Mouse (Mus musculus) adrenal gland, postnatal 14 days (tissue): ENCODE data around the gene Slc35e3. TPM values are rescaled to one million over a fixed set of nuclear protein-coding genes. Genes with fewer than 3 reads are reported as not detected.
A peak's percentile ranks its signal among the peaks of the same experiment; 100 is the strongest.
"Not testable (repeated sequence)": the region's sequence is repeated elsewhere in the genome, so short reads cannot be mapped to it uniquely, and the experiment has no call there.

Experiments used
- DNase-seq: peaks from one replicate; pipeline ENCODE4 v3.0.0; 2021; ENCODE audit warnings: mixed read lengths
- total RNA-seq: library from RNA; stranded (reverse); gene quantifications from 2 replicates; pipeline ENCODE4 v1.2.3, GENCODE M21; 2021

Slc35e3 gene
- total RNA-seq, 1 experiment from 2014 or later: 10.3 TPM

- DNase-seq: no peak
Observed at GRCm38 (mm10) chr10:117749787-117750343, 3.7 kb upstream of the Slc35e3 start.

- no peak for DNase-seq
Observed at GRCm38 (mm10) chr10:117749050-117749686, 3.0 kb upstream of the Slc35e3 start.

GRCm38 (mm10) chr10:117748276-117749049 lies 2.3 kb upstream of the Slc35e3 start:
- DNase-seq: no peak

- no peak for DNase-seq
Observed at GRCm38 (mm10) chr10:117747711-117748110, 1.5 kb upstream of the Slc35e3 start.

- not testable (repeated sequence) for DNase-seq
Observed at GRCm38 (mm10) chr10:117745570-117746296, 432 bp downstream of the Slc35e3 start.

- no peak for DNase-seq
Observed at GRCm38 (mm10) chr10:117743917-117744316, 2.2 kb downstream of the Slc35e3 start.

GRCm38 (mm10) chr10:117743182-117743581 lies 3.0 kb downstream of the Slc35e3 start:
- DNase-seq: no peak

- no peak for DNase-seq
Observed at GRCm38 (mm10) chr10:117742618-117743017, 3.5 kb downstream of the Slc35e3 start.

GRCm38 (mm10) chr10:117741698-117742475 lies 4.3 kb downstream of the Slc35e3 start:
- DNase-seq: no peak

- DNase-seq: no peak
Observed at GRCm38 (mm10) chr10:117740921-117741320, 5.2 kb downstream of the Slc35e3 start.

GRCm38 (mm10) chr10:117740171-117740570 lies 6.0 kb downstream of the Slc35e3 start:
- no peak for DNase-seq

- DNase-seq: no peak
Observed at GRCm38 (mm10) chr10:117739648-117739948, 6.6 kb downstream of the Slc35e3 start.

GRCm38 (mm10) chr10:117738928-117739647 lies 7.1 kb downstream of the Slc35e3 start:
- DNase-seq: no peak

GRCm38 (mm10) chr10:117738140-117738921 lies 7.8 kb downstream of the Slc35e3 start:
- no peak for DNase-seq

GRCm38 (mm10) chr10:117737498-117737897 lies 8.7 kb downstream of the Slc35e3 start:
- DNase-seq: not testable (repeated sequence)

GRCm38 (mm10) chr10:117737075-117737474 lies 9.1 kb downstream of the Slc35e3 start:
- DNase-seq: no peak

- DNase-seq: no peak
Observed at GRCm38 (mm10) chr10:117736573-117736972, 9.6 kb downstream of the Slc35e3 start.

GRCm38 (mm10) chr10:117735396-117735795 lies 10.8 kb downstream of the Slc35e3 start:
- DNase-seq: not testable (repeated sequence)

- peak; percentile 64 for DNase-seq
Observed at GRCm38 (mm10) chr10:117734104-117734852, 11.9 kb downstream of the Slc35e3 start.

- not testable (repeated sequence) for DNase-seq
Observed at GRCm38 (mm10) chr10:117733626-117734025, 12.5 kb downstream of the Slc35e3 start.
